Mouse (Mus musculus): ENCODE data around the gene Alcam. TPM values are rescaled to one million over a fixed set of nuclear protein-coding genes. Genes with fewer than 3 reads are reported as not detected.
A peak's percentile ranks its signal among the peaks of the same experiment; 100 is the strongest.

The Alcam gene
- polyA plus RNA-seq, 1 experiment from 2014 or later, result 16.8 TPM

DNA sequence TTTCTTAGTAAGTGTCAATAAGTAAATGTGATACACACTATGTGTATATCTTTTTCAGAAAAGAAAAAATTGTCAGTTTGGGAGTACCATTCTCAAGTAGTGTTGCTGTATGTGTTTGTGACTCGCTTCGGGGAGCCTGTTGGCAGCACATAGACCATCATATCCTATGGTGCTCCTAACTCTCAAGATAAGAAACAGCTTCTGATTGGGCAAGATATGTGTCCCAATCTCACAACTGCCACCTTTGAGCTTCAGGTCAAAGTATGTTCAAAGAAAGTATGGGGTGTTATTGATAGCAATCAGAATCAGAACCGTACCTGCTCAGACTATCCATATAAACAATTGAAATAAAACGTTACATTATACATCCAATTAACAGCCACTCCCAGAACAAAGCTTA lies 202.9 kb downstream of the Alcam start:
- WGBS, result 87% methylated on average over 4 of the region's 4 CpGs
- Histone ChIP-seq H3K4me2 (ENCODE audit: low read depth, low read length) (no peak overlapping the region), H3K4me1 (ENCODE audit: control insufficient read depth, insufficient read depth, low read length) (no peaks in the 10 kb centered on the region), H3K9me3 (ENCODE audit: control insufficient read depth, low read length) (no peaks in the 10 kb centered on the region), H3K4me3 (ENCODE audit: low read length) (no peak overlapping the region), H3K36me3 (ENCODE audit: control insufficient read depth, insufficient read depth, low read length) (no peaks in the 10 kb centered on the region), H3K27ac (ENCODE audit: low read length) (no peak overlapping the region), H3K9ac (ENCODE audit: low read depth, low read length) (no peak overlapping the region), H3K27me3 (replicated peaks; ENCODE audit: control insufficient read depth, insufficient read depth, low read length) (no peaks in the 10 kb centered on the region)
- ATAC-seq, result no peak

DNA sequence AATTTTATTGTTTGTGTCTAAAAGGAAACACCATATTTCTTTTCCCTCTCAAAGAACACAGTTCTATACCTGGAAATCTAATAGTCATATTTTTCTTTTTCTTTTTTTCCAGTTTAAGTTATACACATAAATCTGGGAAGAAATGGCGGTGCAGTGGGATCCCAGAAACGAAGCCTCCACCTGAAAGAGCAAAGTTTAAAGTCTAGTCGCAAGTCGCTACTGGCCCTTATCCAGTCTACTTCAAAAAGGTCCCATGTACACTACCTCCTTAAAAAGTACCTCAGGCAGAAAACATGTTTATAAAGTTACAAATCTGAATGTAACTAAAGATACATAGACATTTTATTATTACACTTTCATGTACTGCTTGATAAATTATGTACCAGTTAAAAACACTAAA lies 203.7 kb downstream of the Alcam start:
- Histone ChIP-seq H3K4me3 (ENCODE audit: low read length) (no peak overlapping the region), H3K4me1 (ENCODE audit: control insufficient read depth, insufficient read depth, low read length) (no peaks in the 10 kb centered on the region), H3K27me3 (replicated peaks; ENCODE audit: control insufficient read depth, insufficient read depth, low read length) (no peaks in the 10 kb centered on the region), H3K9ac (ENCODE audit: low read depth, low read length) (no peak overlapping the region), H3K36me3 (ENCODE audit: control insufficient read depth, insufficient read depth, low read length) (no peaks in the 10 kb centered on the region), H3K9me3 (ENCODE audit: control insufficient read depth, low read length) (no peaks in the 10 kb centered on the region), H3K4me2 (ENCODE audit: low read depth, low read length) (no peak overlapping the region), H3K27ac (ENCODE audit: low read length) (no peak overlapping the region)
- no peak for ATAC-seq
- 88% methylated on average over 4 of the region's 4 CpGs for WGBS

DNA sequence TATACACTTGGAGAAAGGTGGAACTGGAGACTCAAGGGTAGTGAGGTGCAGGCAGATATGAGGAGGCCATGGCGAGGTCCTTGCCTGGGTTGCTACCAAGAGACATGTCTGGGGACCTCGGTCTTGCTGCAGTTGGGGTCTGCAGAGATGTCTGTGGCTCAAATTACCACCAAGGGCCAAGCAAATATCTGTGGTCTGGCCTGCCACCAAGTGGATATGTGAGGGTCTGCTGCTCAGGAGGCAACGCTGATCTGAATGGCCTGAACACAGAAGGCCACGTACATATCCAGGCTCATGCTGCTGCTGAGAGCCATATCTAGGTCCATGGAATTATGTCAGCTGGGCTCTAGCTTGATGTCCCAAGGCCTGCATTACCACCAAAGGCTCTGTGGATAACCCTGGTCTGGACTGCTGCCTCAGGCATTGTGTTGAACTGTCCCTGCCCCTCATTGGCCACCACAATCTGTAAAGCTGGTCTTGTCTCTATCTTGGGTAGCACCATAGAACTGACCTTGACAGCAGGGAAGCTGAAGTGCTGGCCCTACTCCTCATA lies 210.4 kb downstream of the Alcam start:
- Histone ChIP-seq H3K9me3 (ENCODE audit: control insufficient read depth, low read length) (no peaks in the 10 kb centered on the region), H3K4me2 (ENCODE audit: low read depth, low read length) (no peak overlapping the region), H3K4me1 (ENCODE audit: control insufficient read depth, insufficient read depth, low read length) (no peaks in the 10 kb centered on the region), H3K36me3 (ENCODE audit: control insufficient read depth, insufficient read depth, low read length) (no peaks in the 10 kb centered on the region), H3K4me3 (ENCODE audit: low read length) (no peak overlapping the region), H3K9ac (ENCODE audit: low read depth, low read length) (no peak overlapping the region), H3K27ac (ENCODE audit: low read length) (no peak overlapping the region), H3K27me3 (replicated peaks; ENCODE audit: control insufficient read depth, insufficient read depth, low read length) (no peaks in the 10 kb centered on the region)
- WGBS, result 83% methylated on average over 4 of the region's 4 CpGs
- ATAC-seq, result no peak

DNA sequence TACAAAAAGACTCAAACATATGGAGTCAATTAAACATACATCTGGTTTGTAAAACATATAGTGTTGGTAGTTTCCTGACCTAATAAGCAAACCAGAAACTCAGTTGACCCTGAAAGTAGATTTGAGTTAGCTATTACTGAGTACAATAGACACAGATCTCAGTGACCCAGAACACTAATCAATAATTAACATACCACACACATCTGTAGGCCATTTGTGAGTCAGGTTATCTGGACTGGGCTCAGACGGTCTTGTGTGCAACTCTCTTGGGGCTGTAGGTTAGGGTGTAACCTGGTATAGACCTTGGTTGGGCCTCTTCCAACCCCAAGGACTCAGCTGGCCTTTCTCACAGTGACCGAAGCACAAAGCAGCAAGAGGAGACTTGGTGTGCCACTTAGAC lies 211.7 kb downstream of the Alcam start:
- ATAC-seq, result peak; percentile 86
- Histone ChIP-seq H3K9me3 (ENCODE audit: control insufficient read depth, low read length) (no peaks in the 10 kb centered on the region), H3K36me3 (ENCODE audit: control insufficient read depth, insufficient read depth, low read length) (no peaks in the 10 kb centered on the region), H3K4me2 (ENCODE audit: low read depth, low read length) (no peak overlapping the region), H3K4me1 (ENCODE audit: control insufficient read depth, insufficient read depth, low read length) (no peaks in the 10 kb centered on the region), H3K9ac (ENCODE audit: low read depth, low read length) (no peak overlapping the region), H3K27me3 (replicated peaks; ENCODE audit: control insufficient read depth, insufficient read depth, low read length) (no peaks in the 10 kb centered on the region), H3K4me3 (ENCODE audit: low read length) (no peak overlapping the region), H3K27ac (ENCODE audit: low read length) (no peak overlapping the region)
- WGBS, result 69% methylated on average over 2 of the region's 2 CpGs

DNA sequence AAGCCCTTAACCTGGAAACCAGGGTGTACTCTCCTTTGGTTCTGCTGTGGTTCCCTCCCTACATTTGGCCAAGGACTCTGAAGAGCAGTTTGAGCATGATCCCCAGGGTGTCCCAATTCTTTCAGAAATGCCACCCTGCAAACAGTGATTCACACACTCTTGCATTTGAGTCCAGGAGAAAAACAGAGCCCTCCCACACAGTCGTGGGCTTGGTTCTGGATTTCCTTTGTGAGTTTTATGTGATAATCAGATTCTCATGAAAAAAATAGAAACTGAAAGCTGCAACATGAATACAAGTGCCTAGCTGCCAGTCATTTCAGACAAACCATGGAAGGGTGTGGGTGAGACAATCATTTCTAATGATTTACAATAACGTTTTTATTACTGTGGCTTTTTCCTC lies 223.9 kb downstream of the Alcam start:
- no peak overlapping the region for H3K9ac ChIP-seq (ENCODE audit: low read depth, low read length)
- no peak overlapping the region for H3K27ac ChIP-seq (ENCODE audit: low read length)
- H3K4me3 ChIP-seq (ENCODE audit: low read length), result no peak overlapping the region
- no peaks in the 10 kb centered on the region for H3K9me3 ChIP-seq (ENCODE audit: control insufficient read depth, low read length)
- H3K4me2 ChIP-seq (ENCODE audit: low read depth, low read length), result no peak overlapping the region
- no peaks in the 10 kb centered on the region for H3K27me3 ChIP-seq (replicated peaks; ENCODE audit: control insufficient read depth, insufficient read depth, low read length)
- H3K4me1 ChIP-seq (ENCODE audit: control insufficient read depth, insufficient read depth, low read length), result no peaks in the 10 kb centered on the region
- ATAC-seq, result no peak
- H3K36me3 ChIP-seq (ENCODE audit: control insufficient read depth, insufficient read depth, low read length), result no peaks in the 10 kb centered on the region
- 61% methylated on average over 2 of the region's 2 CpGs for WGBS

DNA sequence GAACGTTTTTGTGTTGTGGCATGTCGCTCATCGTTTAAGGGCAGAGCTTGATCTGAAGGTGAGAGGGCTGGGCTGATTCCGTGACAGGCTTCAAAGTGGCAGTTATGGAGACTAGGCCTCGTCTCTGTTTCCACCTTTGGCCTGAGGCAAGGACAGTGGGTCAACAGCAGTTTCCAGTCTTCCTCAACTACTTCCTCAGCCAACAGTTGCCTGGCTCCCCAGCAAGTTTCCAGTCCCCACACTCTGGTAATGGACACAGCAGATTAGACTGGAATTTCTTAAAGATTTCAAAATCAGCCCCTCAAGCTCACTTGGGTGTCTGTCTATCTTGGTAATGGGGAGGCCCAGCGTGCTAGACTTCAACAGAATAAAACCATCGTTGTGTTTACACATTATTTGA lies 224.4 kb downstream of the Alcam start:
- H3K4me3 ChIP-seq (ENCODE audit: low read length), result no peak overlapping the region
- no peak overlapping the region for H3K9ac ChIP-seq (ENCODE audit: low read depth, low read length)
- no peaks in the 10 kb centered on the region for H3K36me3 ChIP-seq (ENCODE audit: control insufficient read depth, insufficient read depth, low read length)
- no peak for ATAC-seq
- 72% methylated on average over 7 of the region's 7 CpGs for WGBS
- no peak overlapping the region for H3K4me2 ChIP-seq (ENCODE audit: low read depth, low read length)
- H3K4me1 ChIP-seq (ENCODE audit: control insufficient read depth, insufficient read depth, low read length), result no peaks in the 10 kb centered on the region
- H3K9me3 ChIP-seq (ENCODE audit: control insufficient read depth, low read length), result no peaks in the 10 kb centered on the region
- no peaks in the 10 kb centered on the region for H3K27me3 ChIP-seq (replicated peaks; ENCODE audit: control insufficient read depth, insufficient read depth, low read length)
- H3K27ac ChIP-seq (ENCODE audit: low read length), result no peak overlapping the region

DNA sequence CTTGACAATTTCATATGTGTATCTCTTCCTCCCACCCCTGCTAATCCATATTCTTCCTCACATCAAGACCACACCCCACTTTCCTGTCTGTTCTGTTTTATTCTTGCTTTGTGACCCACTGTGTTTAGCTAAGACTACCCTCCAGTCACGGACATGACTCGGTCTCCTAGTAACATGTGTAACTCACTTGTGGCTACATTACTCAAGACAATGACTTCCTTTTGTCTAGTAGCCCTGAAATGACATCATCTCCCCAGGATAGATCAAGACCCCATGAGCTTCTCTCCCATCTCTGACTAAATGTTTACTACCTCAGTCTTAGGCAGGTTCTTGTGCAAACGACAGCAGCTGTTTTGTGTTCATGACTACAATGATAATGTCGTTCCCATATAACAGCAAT lies 231.0 kb downstream of the Alcam start:
- Histone ChIP-seq H3K36me3 (ENCODE audit: control insufficient read depth, insufficient read depth, low read length) (no peaks in the 10 kb centered on the region), H3K9ac (ENCODE audit: low read depth, low read length) (no peak overlapping the region), H3K27me3 (replicated peaks; ENCODE audit: control insufficient read depth, insufficient read depth, low read length) (no peaks in the 10 kb centered on the region), H3K4me2 (ENCODE audit: low read depth, low read length) (no peak overlapping the region), H3K9me3 (ENCODE audit: control insufficient read depth, low read length) (no peaks in the 10 kb centered on the region), H3K27ac (ENCODE audit: low read length) (no peak overlapping the region), H3K4me3 (ENCODE audit: low read length) (no peak overlapping the region), H3K4me1 (ENCODE audit: control insufficient read depth, insufficient read depth, low read length) (no peaks in the 10 kb centered on the region)
- WGBS, result 77% methylated on average over 4 of the region's 4 CpGs
- ATAC-seq, result no peak

DNA sequence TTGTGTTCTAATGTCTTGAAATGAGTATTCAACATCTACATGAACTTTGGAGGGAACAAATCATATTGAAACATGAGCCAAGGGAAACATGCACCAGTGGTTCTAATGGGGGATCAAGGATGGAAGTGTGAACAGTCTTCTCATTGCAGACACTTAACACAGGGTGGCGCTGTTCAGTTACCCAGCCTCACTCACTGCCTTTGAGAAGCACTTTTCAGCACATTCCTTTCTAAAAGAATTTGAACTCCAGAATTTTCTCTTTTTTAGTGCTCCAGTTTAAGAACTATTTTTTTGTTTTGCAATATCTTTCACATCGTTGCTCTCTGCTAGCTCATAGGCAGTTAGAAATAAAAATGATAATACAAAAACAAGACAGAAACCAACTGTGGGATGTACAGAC lies 234.8 kb downstream of the Alcam start:
- Histone ChIP-seq H3K9me3 (ENCODE audit: control insufficient read depth, low read length) (no peaks in the 10 kb centered on the region), H3K9ac (ENCODE audit: low read depth, low read length) (no peak overlapping the region), H3K27ac (ENCODE audit: low read length) (no peak overlapping the region), H3K27me3 (replicated peaks; ENCODE audit: control insufficient read depth, insufficient read depth, low read length) (no peaks in the 10 kb centered on the region), H3K36me3 (ENCODE audit: control insufficient read depth, insufficient read depth, low read length) (no peaks in the 10 kb centered on the region), H3K4me2 (ENCODE audit: low read depth, low read length) (no peak overlapping the region), H3K4me1 (ENCODE audit: control insufficient read depth, insufficient read depth, low read length) (no peaks in the 10 kb centered on the region), H3K4me3 (ENCODE audit: low read length) (no peak overlapping the region)
- 15% methylated on average over 2 of the region's 2 CpGs for WGBS
- no peak for ATAC-seq

DNA sequence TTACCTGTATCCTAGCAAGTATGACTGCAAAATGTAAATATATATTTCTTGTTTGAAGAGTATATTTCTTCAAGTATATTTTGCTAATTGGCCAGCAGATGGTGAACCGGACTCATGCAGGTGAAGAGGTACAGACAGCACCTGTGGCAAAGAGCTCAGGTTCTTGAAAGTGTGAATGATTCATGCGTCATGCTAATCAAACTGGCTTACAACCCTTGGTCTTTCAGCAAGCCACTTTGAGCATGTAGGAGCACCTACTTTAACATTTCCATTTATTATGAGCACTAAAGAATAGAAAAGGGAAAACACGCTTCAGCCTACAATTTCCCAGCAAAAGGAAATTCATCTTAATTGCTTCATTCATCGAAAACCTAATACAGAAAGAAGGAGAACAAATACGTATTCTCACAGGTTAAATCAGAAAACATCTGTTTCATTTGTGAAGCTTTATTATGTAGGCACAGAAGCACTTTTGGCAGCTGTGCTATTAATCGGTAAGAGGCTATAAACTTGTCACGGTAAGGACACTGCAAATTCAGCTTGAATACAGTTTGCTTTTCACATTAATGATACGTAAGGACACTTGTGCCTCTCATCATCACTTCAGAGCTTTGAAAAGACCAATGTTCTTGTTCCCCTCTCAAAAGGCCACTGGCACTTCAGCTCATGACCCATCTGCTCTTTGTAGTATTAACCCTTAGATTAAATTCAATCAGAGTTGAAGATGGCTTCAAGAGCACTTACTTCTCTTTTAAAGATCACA lies 242.8 kb downstream of the Alcam start:
- WGBS, result 84% methylated on average over 8 of the region's 8 CpGs
- Histone ChIP-seq H3K4me3 (ENCODE audit: low read length) (no peak overlapping the region), H3K9me3 (ENCODE audit: control insufficient read depth, low read length) (no peaks in the 10 kb centered on the region), H3K27ac (ENCODE audit: low read length) (no peak overlapping the region), H3K36me3 (ENCODE audit: control insufficient read depth, insufficient read depth, low read length) (no peaks in the 10 kb centered on the region), H3K9ac (ENCODE audit: low read depth, low read length) (no peak overlapping the region), H3K27me3 (replicated peaks; ENCODE audit: control insufficient read depth, insufficient read depth, low read length) (no peaks in the 10 kb centered on the region), H3K4me1 (ENCODE audit: control insufficient read depth, insufficient read depth, low read length) (no peaks in the 10 kb centered on the region), H3K4me2 (ENCODE audit: low read depth, low read length) (no peak overlapping the region)
- ATAC-seq, result no peak

DNA sequence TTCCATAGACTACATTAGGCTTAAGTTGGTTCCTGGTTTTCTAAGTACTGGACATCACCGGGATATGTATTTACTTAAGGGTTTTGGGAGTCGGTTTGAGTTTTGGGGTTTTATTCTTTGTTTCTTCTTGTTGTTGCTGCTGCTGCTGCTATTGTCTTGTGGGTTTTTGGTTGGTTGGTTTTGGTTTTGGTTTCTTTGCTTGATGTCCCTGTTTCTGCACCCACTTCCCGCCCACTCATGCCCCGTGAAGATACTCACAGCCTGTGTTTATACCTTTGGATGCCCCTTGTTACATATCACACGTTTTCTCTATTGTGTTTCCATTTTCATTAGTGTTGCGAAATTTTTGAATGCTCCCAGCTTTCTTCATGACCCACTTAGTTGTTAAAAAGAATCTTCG lies 253.8 kb downstream of the Alcam start:
- Histone ChIP-seq H3K4me2 (ENCODE audit: low read depth, low read length) (no peak overlapping the region), H3K4me1 (ENCODE audit: control insufficient read depth, insufficient read depth, low read length) (no peaks in the 10 kb centered on the region), H3K4me3 (ENCODE audit: low read length) (no peak overlapping the region), H3K27me3 (replicated peaks; ENCODE audit: control insufficient read depth, insufficient read depth, low read length) (no peaks in the 10 kb centered on the region), H3K27ac (ENCODE audit: low read length) (no peak overlapping the region), H3K36me3 (ENCODE audit: control insufficient read depth, insufficient read depth, low read length) (peaks cover 2% of the 10 kb centered on the region; the same call in 1 of the 2 replicates), H3K9ac (ENCODE audit: low read depth, low read length) (no peak overlapping the region), H3K9me3 (ENCODE audit: control insufficient read depth, low read length) (no peaks in the 10 kb centered on the region)
- ATAC-seq, result no peak
- WGBS, result 94% methylated on average over 7 of the region's 7 CpGs

Measured in intestine, embryonic 16.5 days (tissue).